Mouse (Mus musculus) testis, adult 2 months (tissue): ENCODE results near the gene Btbd9.

Experiments
- CTCF ChIP-seq: fragments of 200-500 bp; IDR thresholded peaks from 2 replicates; pipeline ENCODE4 v1.5.1; 2012; ENCODE audit warnings: low read depth, mild to moderate bottlenecking, inconsistent platforms, low read length, moderate library complexity; ENCODE audit not compliant: control insufficient read depth, insufficient read depth, insufficient replicate concordance
- POLR2A ChIP-seq: fragments of 200-500 bp; IDR thresholded peaks from 2 replicates; pipeline ENCODE4 v1.6.1; 2012; ENCODE audit warnings: low read depth, mild to moderate bottlenecking, inconsistent platforms, low read length, moderate library complexity; ENCODE audit not compliant: control insufficient read depth

- TF ChIP-seq POLR2A (no peak), CTCF (no peak)
Measured at GRCm38 (mm10) chr17:30194091-30194490, 382.2 kb downstream of the Btbd9 start.
